Mouse (Mus musculus): ENCODE results near the gene Ppfia4. TPM values are rescaled to one million over a fixed set of nuclear protein-coding genes. Genes with fewer than 3 reads are reported as not detected.
A peak's percentile ranks its signal among the peaks of the same experiment; 100 is the strongest.
"Not testable (repeated sequence)": the region's sequence is repeated elsewhere in the genome, so short reads cannot be mapped to it uniquely, and the experiment has no call there.

Gene Ppfia4
- polyA plus RNA-seq, 1 experiment from 2014 or later = 2.4 TPM

GRCm38 (mm10) chr1:134265797-134266196 lies 66.9 kb downstream of the Ppfia4 start:
- no peak overlapping the region for H3K4me3 ChIP-seq (ENCODE audit: low read depth, low read length)
- peaks cover under 1% of the 10 kb centered on the region; the same call in 1 of the 2 replicates for H3K9me3 ChIP-seq (ENCODE audit: low read depth, low read length)
- DNase-seq (no peak), ATAC-seq (ENCODE audit: insufficient read depth) (no peak)
- no peaks in the 10 kb centered on the region for H3K27me3 ChIP-seq (ENCODE audit: insufficient read depth, low read length)
- H3K9ac ChIP-seq = no peak overlapping the region
- no peak overlapping the region for H3K27ac ChIP-seq (ENCODE audit: low read depth)
- no peak for TF ChIP-seq CTCF (IDR thresholded peaks at IDR 0.05; ENCODE audit: low read depth)
- no peaks in the 10 kb centered on the region for H3K36me3 ChIP-seq (ENCODE audit: insufficient read depth)
- H3K4me2 ChIP-seq = no peak overlapping the region
- WGBS = 23% methylated on average over 2 of the region's 2 CpGs
- H3K4me1 ChIP-seq (ENCODE audit: insufficient read depth) = no peaks in the 10 kb centered on the region

- Histone ChIP-seq H3K4me2 (no peak overlapping the region), H3K9me3 (ENCODE audit: low read depth, low read length) (peaks cover 3% of the 10 kb centered on the region; the same call in 1 of the 2 replicates), H3K36me3 (ENCODE audit: insufficient read depth) (no peaks in the 10 kb centered on the region), H3K4me1 (ENCODE audit: insufficient read depth) (no peaks in the 10 kb centered on the region), H3K27ac (ENCODE audit: low read depth) (no peak overlapping the region), H3K4me3 (ENCODE audit: low read depth, low read length) (no peak overlapping the region), H3K27me3 (ENCODE audit: insufficient read depth, low read length) (no peaks in the 10 kb centered on the region), H3K9ac (no peak overlapping the region)
- 85% methylated on average over 6 of the region's 6 CpGs for WGBS
- TF ChIP-seq CTCF (IDR thresholded peaks at IDR 0.05; ENCODE audit: low read depth) = no peak
- no peak for DNase-seq
- no peak for ATAC-seq (ENCODE audit: insufficient read depth)
These were observed 68.4 kb downstream of the Ppfia4 start for GRCm38 (mm10) chr1:134264341-134264740.

GRCm38 (mm10) chr1:134249681-134250080 lies 83.0 kb downstream of the Ppfia4 start:
- not testable (repeated sequence) for H3K9ac ChIP-seq; H3K4me1 ChIP-seq (ENCODE audit: insufficient read depth); H3K27me3 ChIP-seq (ENCODE audit: insufficient read depth, low read length); H3K9me3 ChIP-seq (ENCODE audit: low read depth, low read length); H3K4me2 ChIP-seq; ATAC-seq (ENCODE audit: insufficient read depth); H3K36me3 ChIP-seq (ENCODE audit: insufficient read depth); H3K27ac ChIP-seq (ENCODE audit: low read depth); H3K4me3 ChIP-seq (ENCODE audit: low read depth, low read length)
- peak; percentile 62 for DNase-seq
- WGBS = 36% methylated on average over 1 of the region's 1 CpGs

Other genes starting within 250 kb of the Ppfia4 start
- not detected in 2 replicates for gene Chit1, start 221.7 kb downstream of the Ppfia4 start, polyA plus RNA-seq (2014; fragmentation: Nextera tagmentation; extraction: Ambion mirVana)
- 0.54 TPM in 1 of 2 replicates, not detected in the other for gene Chil1, start 150.8 kb downstream of the Ppfia4 start, polyA plus RNA-seq (2014; fragmentation: Nextera tagmentation; extraction: Ambion mirVana)
- gene Mybph, start 139.5 kb downstream of the Ppfia4 start, polyA plus RNA-seq (2014; fragmentation: Nextera tagmentation; extraction: Ambion mirVana) = not detected in 2 replicates
- 0.30 and 0.92 TPM in 2 replicates for gene Adora1, start 97.5 kb downstream of the Ppfia4 start, polyA plus RNA-seq (2014; fragmentation: Nextera tagmentation; extraction: Ambion mirVana)
- not detected in 2 replicates for gene Myog, start 42.9 kb downstream of the Ppfia4 start, polyA plus RNA-seq (2014; fragmentation: Nextera tagmentation; extraction: Ambion mirVana)
- gene Tmem183a, start 29.1 kb upstream of the Ppfia4 start, polyA plus RNA-seq (2014; fragmentation: Nextera tagmentation; extraction: Ambion mirVana) = 106 TPM in 2 replicates
- not detected in 2 replicates for gene 4933406M09Rik, start 53.0 kb upstream of the Ppfia4 start, polyA plus RNA-seq (2014; fragmentation: Nextera tagmentation; extraction: Ambion mirVana)
- 33.9 and 37.8 TPM in 2 replicates for gene Cyb5r1, start 72.6 kb upstream of the Ppfia4 start, polyA plus RNA-seq (2014; fragmentation: Nextera tagmentation; extraction: Ambion mirVana)
- 83.9 and 86.8 TPM in 2 replicates for gene Adipor1, start 82.5 kb upstream of the Ppfia4 start, polyA plus RNA-seq (2014; fragmentation: Nextera tagmentation; extraction: Ambion mirVana)
- gene Klhl12, start 122.6 kb upstream of the Ppfia4 start, polyA plus RNA-seq (2014; fragmentation: Nextera tagmentation; extraction: Ambion mirVana) = 26.6 and 29.9 TPM in 2 replicates
- gene Rabif, start 161.7 kb upstream of the Ppfia4 start, polyA plus RNA-seq (2014; fragmentation: Nextera tagmentation; extraction: Ambion mirVana) = 38.4 and 39.6 TPM in 2 replicates
- 0.27 TPM in 1 of 2 replicates, not detected in the other for gene Mgat4e, start 216.8 kb upstream of the Ppfia4 start, polyA plus RNA-seq (2014; fragmentation: Nextera tagmentation; extraction: Ambion mirVana)
- gene Kdm5b, start 227.2 kb upstream of the Ppfia4 start, polyA plus RNA-seq (2014; fragmentation: Nextera tagmentation; extraction: Ambion mirVana) = 54.7 and 59.0 TPM in 2 replicates

Measured in lung, embryonic 14.5 days (tissue).